Mouse (Mus musculus) inflammation-experienced regulatory T-cells (primary cell): ENCODE data around the gene 1700057G04Rik. TPM values are rescaled to one million over a fixed set of nuclear protein-coding genes. Genes with fewer than 3 reads are reported as not detected.

Source experiments
- polyA plus RNA-seq, 2 experiments: library from polyadenylated mRNA; unstranded; fragments of 100-300 nt; shearing (Covaris generic); gene quantifications; one replicate each; pipeline ENCODE4 v1.2.1; 2017

The 1700057G04Rik gene
- polyA plus RNA-seq: under 1 TPM in 1 of 2 experiments, not detected in 1; 0.30 TPM

GRCm38 (mm10) chr9:92309077-92309476 lies at the start of gene 1700057G04Rik:
TSS of gene 1700057G04Rik (plus strand) at chr9:92309377.

GRCm38 (mm10) chr9:92275486-92276207 lies 33.5 kb upstream of the 1700057G04Rik start, which contains the start of gene Plscr2:
TSS of gene Plscr2 (plus strand) at chr9:92275602.

Other genes starting within 250 kb of the 1700057G04Rik start
- gene Plscr5, start 116.4 kb upstream of the 1700057G04Rik start, polyA plus RNA-seq: not detected
- 10 to 100 TPM; 51.0 to 64.9 TPM for gene Plscr1, start 59.6 kb upstream of the 1700057G04Rik start, polyA plus RNA-seq
- 1 to 10 TPM in 1 of 2 experiments, under 1 TPM in 1; 0.92 to 3.4 TPM for gene Plscr2, start 33.8 kb upstream of the 1700057G04Rik start, polyA plus RNA-seq
- 1 to 10 TPM; 1.6 to 1.9 TPM for gene Plscr4, start 148.0 kb downstream of the 1700057G04Rik start, polyA plus RNA-seq
- 1 to 10 TPM; 1.4 to 2.1 TPM for gene Plod2, start 232.8 kb downstream of the 1700057G04Rik start, polyA plus RNA-seq